Mouse (Mus musculus): ENCODE data around the gene Fam173b. TPM values are rescaled to one million over a fixed set of nuclear protein-coding genes. Genes with fewer than 3 reads are reported as not detected.

The Fam173b gene
- polyA plus RNA-seq, 1 experiment = 34.0 TPM

DNA sequence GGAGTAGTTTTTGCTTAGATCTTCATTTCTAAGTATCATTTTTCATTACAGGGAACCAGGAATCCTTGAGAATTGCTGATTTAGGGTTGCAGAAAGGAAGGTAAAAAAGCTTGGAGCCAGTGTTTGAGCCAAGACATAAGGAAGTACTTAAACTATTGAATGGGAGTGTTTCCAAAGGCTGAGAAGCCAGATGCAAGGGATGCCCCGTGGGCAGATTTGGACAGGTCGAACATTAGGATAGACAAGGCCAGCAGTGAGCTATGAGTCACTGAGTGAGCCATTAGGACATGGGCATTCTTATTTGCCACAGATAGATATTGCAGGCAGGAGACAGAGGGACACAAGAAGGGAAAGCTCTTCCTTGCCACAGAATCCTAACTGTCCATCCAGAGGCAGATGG lies 13.0 kb downstream of the Fam173b start:
- Histone ChIP-seq H3K79me3 (ENCODE audit: low read depth) (no peaks in the 10 kb centered on the region), H3K4me3 (ENCODE audit: insufficient read depth, poor library complexity, severe bottlenecking) (no peak overlapping the region), H3K79me2 (ENCODE audit: control insufficient read depth, insufficient read depth) (no peaks in the 10 kb centered on the region), H3ac (ENCODE audit: control insufficient read depth, insufficient read length, low read depth) (no peak overlapping the region), H3K36me3 (ENCODE audit: control insufficient read depth, insufficient read depth) (peaks cover 57% of the 10 kb centered on the region), H3K27me3 (ENCODE audit: control insufficient read depth, insufficient read depth, insufficient read length) (no peaks in the 10 kb centered on the region)
- TF ChIP-seq CTCF (IDR thresholded peaks at IDR 0.05; ENCODE audit: control insufficient read depth, insufficient read depth, insufficient read length) = no peak
- no peak for TF ChIP-seq MAX (IDR thresholded peaks at IDR 0.05)
- no peak for TF ChIP-seq CEBPB (IDR thresholded peaks at IDR 0.05; ENCODE audit: low read depth)
- TF ChIP-seq MYOD1 (IDR thresholded peaks at IDR 0.05; ENCODE audit: control insufficient read depth, insufficient read length, low read depth) = no peak
- TF ChIP-seq USF1 (IDR thresholded peaks at IDR 0.05; ENCODE audit: low read depth) = no peak
- TF ChIP-seq MYOG (IDR thresholded peaks at IDR 0.05; ENCODE audit: control insufficient read depth, extremely low read depth, insufficient read length) = no peak
- TF ChIP-seq FOSL1 (IDR thresholded peaks at IDR 0.05; ENCODE audit: insufficient read depth, low read length, poor library complexity, severe bottlenecking) = no peak

- peaks cover 50% of the 10 kb centered on the region for H3K36me3 ChIP-seq (ENCODE audit: control insufficient read depth, insufficient read depth)
- H3K27me3 ChIP-seq (ENCODE audit: control insufficient read depth, insufficient read depth, insufficient read length) = no peaks in the 10 kb centered on the region
- TF ChIP-seq MAX (IDR thresholded peaks at IDR 0.05) (no peak), MYOG (IDR thresholded peaks at IDR 0.05; ENCODE audit: control insufficient read depth, extremely low read depth, insufficient read length) (no peak), CTCF (IDR thresholded peaks at IDR 0.05; ENCODE audit: control insufficient read depth, insufficient read depth, insufficient read length) (no peak), MYOD1 (IDR thresholded peaks at IDR 0.05; ENCODE audit: control insufficient read depth, insufficient read length, low read depth) (no peak), CEBPB (IDR thresholded peaks at IDR 0.05; ENCODE audit: low read depth) (no peak), USF1 (IDR thresholded peaks at IDR 0.05; ENCODE audit: low read depth) (no peak), FOSL1 (IDR thresholded peaks at IDR 0.05; ENCODE audit: insufficient read depth, low read length, poor library complexity, severe bottlenecking) (no peak)
- no peaks in the 10 kb centered on the region for H3K79me2 ChIP-seq (ENCODE audit: control insufficient read depth, insufficient read depth)
- no peak overlapping the region for H3K4me3 ChIP-seq (ENCODE audit: insufficient read depth, poor library complexity, severe bottlenecking)
- no peaks in the 10 kb centered on the region for H3K79me3 ChIP-seq (ENCODE audit: low read depth)
- H3ac ChIP-seq (ENCODE audit: control insufficient read depth, insufficient read length, low read depth) = no peak overlapping the region
Observed at GRCm38 (mm10) chr15:31617261-31617660, 15.6 kb downstream of the Fam173b start.

- no peak overlapping the region for H3K4me3 ChIP-seq (ENCODE audit: insufficient read depth, poor library complexity, severe bottlenecking)
- no peak for TF ChIP-seq MYOD1 (IDR thresholded peaks at IDR 0.05; ENCODE audit: control insufficient read depth, insufficient read length, low read depth)
- no peak for TF ChIP-seq MAX (IDR thresholded peaks at IDR 0.05)
- no peak for TF ChIP-seq USF1 (IDR thresholded peaks at IDR 0.05; ENCODE audit: low read depth)
- no peak for TF ChIP-seq CEBPB (IDR thresholded peaks at IDR 0.05; ENCODE audit: low read depth)
- TF ChIP-seq CTCF (IDR thresholded peaks at IDR 0.05; ENCODE audit: control insufficient read depth, insufficient read depth, insufficient read length) = no peak
- TF ChIP-seq FOSL1 (IDR thresholded peaks at IDR 0.05; ENCODE audit: insufficient read depth, low read length, poor library complexity, severe bottlenecking) = no peak
- TF ChIP-seq MYOG (IDR thresholded peaks at IDR 0.05; ENCODE audit: control insufficient read depth, extremely low read depth, insufficient read length) = no peak
- H3K36me3 ChIP-seq (ENCODE audit: control insufficient read depth, insufficient read depth) = peaks cover 41% of the 10 kb centered on the region
- H3K79me2 ChIP-seq (ENCODE audit: control insufficient read depth, insufficient read depth) = no peaks in the 10 kb centered on the region
- H3K27me3 ChIP-seq (ENCODE audit: control insufficient read depth, insufficient read depth, insufficient read length) = no peaks in the 10 kb centered on the region
- no peaks in the 10 kb centered on the region for H3K79me3 ChIP-seq (ENCODE audit: low read depth)
- H3ac ChIP-seq (ENCODE audit: control insufficient read depth, insufficient read length, low read depth) = no peak overlapping the region
Observed at GRCm38 (mm10) chr15:31619521-31619920, 17.9 kb downstream of the Fam173b start.

GRCm38 (mm10) chr15:31627277-31628154 lies 25.9 kb downstream of the Fam173b start:
- Histone ChIP-seq H3K36me3 (ENCODE audit: control insufficient read depth, insufficient read depth) (no peaks in the 10 kb centered on the region), H3ac (ENCODE audit: control insufficient read depth, insufficient read length, low read depth) (no peak overlapping the region), H3K4me3 (ENCODE audit: insufficient read depth, poor library complexity, severe bottlenecking) (no peak overlapping the region), H3K27me3 (ENCODE audit: control insufficient read depth, insufficient read depth, insufficient read length) (no peaks in the 10 kb centered on the region), H3K79me2 (ENCODE audit: control insufficient read depth, insufficient read depth) (no peaks in the 10 kb centered on the region), H3K79me3 (ENCODE audit: low read depth) (no peaks in the 10 kb centered on the region)
- TF ChIP-seq MAX (IDR thresholded peaks at IDR 0.05) (no peak), USF1 (IDR thresholded peaks at IDR 0.05; ENCODE audit: low read depth) (no peak), MYOG (IDR thresholded peaks at IDR 0.05; ENCODE audit: control insufficient read depth, extremely low read depth, insufficient read length) (no peak), FOSL1 (IDR thresholded peaks at IDR 0.05; ENCODE audit: insufficient read depth, low read length, poor library complexity, severe bottlenecking) (no peak), CTCF (IDR thresholded peaks at IDR 0.05; ENCODE audit: control insufficient read depth, insufficient read depth, insufficient read length) (no peak), MYOD1 (IDR thresholded peaks at IDR 0.05; ENCODE audit: control insufficient read depth, insufficient read length, low read depth) (no peak), CEBPB (IDR thresholded peaks at IDR 0.05; ENCODE audit: low read depth) (no peak)

GRCm38 (mm10) chr15:31628180-31628579 lies 26.5 kb downstream of the Fam173b start:
- Histone ChIP-seq H3K27me3 (ENCODE audit: control insufficient read depth, insufficient read depth, insufficient read length) (no peaks in the 10 kb centered on the region), H3ac (ENCODE audit: control insufficient read depth, insufficient read length, low read depth) (no peak overlapping the region), H3K36me3 (ENCODE audit: control insufficient read depth, insufficient read depth) (no peaks in the 10 kb centered on the region), H3K4me3 (ENCODE audit: insufficient read depth, poor library complexity, severe bottlenecking) (no peak overlapping the region), H3K79me2 (ENCODE audit: control insufficient read depth, insufficient read depth) (no peaks in the 10 kb centered on the region), H3K79me3 (ENCODE audit: low read depth) (no peaks in the 10 kb centered on the region)
- TF ChIP-seq MAX (IDR thresholded peaks at IDR 0.05) (no peak), MYOG (IDR thresholded peaks at IDR 0.05; ENCODE audit: control insufficient read depth, extremely low read depth, insufficient read length) (no peak), CTCF (IDR thresholded peaks at IDR 0.05; ENCODE audit: control insufficient read depth, insufficient read depth, insufficient read length) (no peak), USF1 (IDR thresholded peaks at IDR 0.05; ENCODE audit: low read depth) (no peak), MYOD1 (IDR thresholded peaks at IDR 0.05; ENCODE audit: control insufficient read depth, insufficient read length, low read depth) (no peak)

Measured in C2C12 (cell line).